Mouse (Mus musculus): ENCODE results near the gene Vav3. TPM values are rescaled to one million over a fixed set of nuclear protein-coding genes. Genes with fewer than 3 reads are reported as not detected.

The Vav3 gene
- polyA plus RNA-seq, 1 experiment from 2014 or later, result 8.7 TPM

- Histone ChIP-seq H3K4me2 (replicated peaks) (no peak overlapping the region), H3K27ac (no peak overlapping the region), H3K4me1 (no peaks in the 10 kb centered on the region), H3K9ac (no peak overlapping the region), H3K9me3 (no peaks in the 10 kb centered on the region), H3K4me3 (no peak overlapping the region), H3K27me3 (no peaks in the 10 kb centered on the region), H3K36me3 (no peaks in the 10 kb centered on the region)
- WGBS, result 56% methylated on average over 3 of the region's 3 CpGs
- ATAC-seq (ENCODE audit: insufficient number of reproducible peaks, insufficient read depth, low FRiP score, low TSS enrichment), result no peak
These were observed 228.3 kb downstream of the Vav3 start for GRCm38 (mm10) chr3:109568542-109569265.

- no peaks in the 10 kb centered on the region for H3K9me3 ChIP-seq
- no peaks in the 10 kb centered on the region for H3K27me3 ChIP-seq
- H3K4me1 ChIP-seq, result no peaks in the 10 kb centered on the region
- no peak overlapping the region for H3K9ac ChIP-seq
- 74% methylated on average over 1 of the region's 1 CpGs for whole genome bisulfite sequencing
- no peak overlapping the region for H3K4me3 ChIP-seq
- no peak for ATAC-seq (ENCODE audit: insufficient number of reproducible peaks, insufficient read depth, low FRiP score, low TSS enrichment)
- H3K36me3 ChIP-seq, result no peaks in the 10 kb centered on the region
- no peak overlapping the region for H3K4me2 ChIP-seq (replicated peaks)
- no peak overlapping the region for H3K27ac ChIP-seq
These were observed 231.0 kb downstream of the Vav3 start for GRCm38 (mm10) chr3:109571483-109571882.

- Histone ChIP-seq H3K9me3 (no peaks in the 10 kb centered on the region), H3K27ac (no peak overlapping the region), H3K36me3 (no peaks in the 10 kb centered on the region), H3K4me3 (no peak overlapping the region), H3K9ac (no peak overlapping the region), H3K4me1 (no peaks in the 10 kb centered on the region), H3K4me2 (replicated peaks) (no peak overlapping the region), H3K27me3 (no peaks in the 10 kb centered on the region)
- no peak for ATAC-seq (ENCODE audit: insufficient number of reproducible peaks, insufficient read depth, low FRiP score, low TSS enrichment)
- WGBS, result 56% methylated on average over 3 of the region's 3 CpGs
These were observed 232.4 kb downstream of the Vav3 start for GRCm38 (mm10) chr3:109572871-109573270.

- Histone ChIP-seq H3K4me1 (0 out of 2 replicates have a peak, but pooled peaks cover 3% of the 10 kb centered on the region), H3K9ac (no peak overlapping the region), H3K4me3 (no peak overlapping the region), H3K9me3 (no peaks in the 10 kb centered on the region), H3K27ac (no peak overlapping the region), H3K27me3 (no peaks in the 10 kb centered on the region), H3K36me3 (no peaks in the 10 kb centered on the region), H3K4me2 (replicated peaks) (0 out of 2 replicates have a peak overlapping the region, but pooled peaks have one; percentile 15)
- no peak for ATAC-seq (ENCODE audit: insufficient number of reproducible peaks, insufficient read depth, low FRiP score, low TSS enrichment)
- 50% methylated on average over 10 of the region's 10 CpGs for WGBS
These were observed 233.2 kb downstream of the Vav3 start for GRCm38 (mm10) chr3:109573549-109574146.

- 0 out of 2 replicates have a peak, but pooled peaks cover 3% of the 10 kb centered on the region for H3K4me1 ChIP-seq
- H3K9ac ChIP-seq, result no peak overlapping the region
- no peaks in the 10 kb centered on the region for H3K36me3 ChIP-seq
- 0 out of 2 replicates have a peak overlapping the region, but pooled peaks have one; percentile 15 for H3K4me2 ChIP-seq (replicated peaks)
- 55% methylated on average over 6 of the region's 6 CpGs for WGBS
- H3K4me3 ChIP-seq, result no peak overlapping the region
- ATAC-seq (ENCODE audit: insufficient number of reproducible peaks, insufficient read depth, low FRiP score, low TSS enrichment), result no peak
- H3K27me3 ChIP-seq, result no peaks in the 10 kb centered on the region
- H3K27ac ChIP-seq, result no peak overlapping the region
- H3K9me3 ChIP-seq, result no peaks in the 10 kb centered on the region
These were observed 233.7 kb downstream of the Vav3 start for GRCm38 (mm10) chr3:109574161-109574560.

GRCm38 (mm10) chr3:109578347-109578746 is 237.9 kb downstream of the Vav3 start:
- Histone ChIP-seq H3K27me3 (no peaks in the 10 kb centered on the region), H3K36me3 (no peaks in the 10 kb centered on the region), H3K9ac (no peak overlapping the region), H3K4me2 (replicated peaks) (no peak overlapping the region), H3K4me1 (0 out of 2 replicates have a peak, but pooled peaks cover 3% of the 10 kb centered on the region), H3K9me3 (no peaks in the 10 kb centered on the region), H3K4me3 (no peak overlapping the region), H3K27ac (no peak overlapping the region)
- no peak for ATAC-seq (ENCODE audit: insufficient number of reproducible peaks, insufficient read depth, low FRiP score, low TSS enrichment)
- WGBS, result 38% methylated on average over 3 of the region's 3 CpGs

- ATAC-seq (ENCODE audit: insufficient number of reproducible peaks, insufficient read depth, low FRiP score, low TSS enrichment), result no peak
- no peaks in the 10 kb centered on the region for H3K36me3 ChIP-seq
- H3K9ac ChIP-seq, result no peak overlapping the region
- no peaks in the 10 kb centered on the region for H3K27me3 ChIP-seq
- H3K4me3 ChIP-seq, result no peak overlapping the region
- H3K4me2 ChIP-seq (replicated peaks), result no peak overlapping the region
- H3K27ac ChIP-seq, result no peak overlapping the region
- 0 out of 2 replicates have a peak, but pooled peaks cover 3% of the 10 kb centered on the region for H3K4me1 ChIP-seq
- 69% methylated on average over 7 of the region's 7 CpGs for WGBS
- H3K9me3 ChIP-seq, result no peaks in the 10 kb centered on the region
These were observed 238.5 kb downstream of the Vav3 start for GRCm38 (mm10) chr3:109578983-109579382.

GRCm38 (mm10) chr3:109585946-109586345 is 245.5 kb downstream of the Vav3 start:
- H3K4me1 ChIP-seq, result no peaks in the 10 kb centered on the region
- H3K27me3 ChIP-seq, result no peaks in the 10 kb centered on the region
- no peaks in the 10 kb centered on the region for H3K9me3 ChIP-seq
- H3K36me3 ChIP-seq, result no peaks in the 10 kb centered on the region
- no peak overlapping the region for H3K4me3 ChIP-seq
- no peak overlapping the region for H3K27ac ChIP-seq
- no peak for ATAC-seq (ENCODE audit: insufficient number of reproducible peaks, insufficient read depth, low FRiP score, low TSS enrichment)
- no peak overlapping the region for H3K9ac ChIP-seq
- no peak overlapping the region for H3K4me2 ChIP-seq (replicated peaks)

GRCm38 (mm10) chr3:109592970-109593369 is 252.5 kb downstream of the Vav3 start:
- 74% methylated on average over 6 of the region's 6 CpGs for WGBS

GRCm38 (mm10) chr3:109596084-109596483 is 255.6 kb downstream of the Vav3 start:
- Histone ChIP-seq H3K4me3 (no peak overlapping the region), H3K9me3 (no peaks in the 10 kb centered on the region), H3K27me3 (no peaks in the 10 kb centered on the region), H3K36me3 (no peaks in the 10 kb centered on the region), H3K4me1 (no peaks in the 10 kb centered on the region), H3K9ac (no peak overlapping the region), H3K4me2 (replicated peaks) (no peak overlapping the region), H3K27ac (no peak overlapping the region)
- WGBS, result 68% methylated on average over 3 of the region's 3 CpGs
- no peak for ATAC-seq (ENCODE audit: insufficient number of reproducible peaks, insufficient read depth, low FRiP score, low TSS enrichment)

More at GRCm38 (mm10) chr3:109592970-109593369, 252.5 kb downstream of the Vav3 start:
- H3K27me3 ChIP-seq, result no peaks in the 10 kb centered on the region
- no peaks in the 10 kb centered on the region for H3K4me1 ChIP-seq
- no peak overlapping the region for H3K4me3 ChIP-seq
- no peaks in the 10 kb centered on the region for H3K36me3 ChIP-seq
- ATAC-seq (ENCODE audit: insufficient number of reproducible peaks, insufficient read depth, low FRiP score, low TSS enrichment), result no peak
- no peak overlapping the region for H3K4me2 ChIP-seq (replicated peaks)
- no peak overlapping the region for H3K9ac ChIP-seq
- no peak overlapping the region for H3K27ac ChIP-seq
- H3K9me3 ChIP-seq, result no peaks in the 10 kb centered on the region

GRCm38 (mm10) chr3:109600699-109601451 is 260.4 kb downstream of the Vav3 start:
- H3K4me2 ChIP-seq (replicated peaks), result no peak overlapping the region
- no peak for ATAC-seq (ENCODE audit: insufficient number of reproducible peaks, insufficient read depth, low FRiP score, low TSS enrichment)
- no peaks in the 10 kb centered on the region for H3K4me1 ChIP-seq
- no peak overlapping the region for H3K4me3 ChIP-seq
- H3K27ac ChIP-seq, result no peak overlapping the region
- 91% methylated on average over 4 of the region's 4 CpGs for WGBS
- H3K27me3 ChIP-seq, result no peaks in the 10 kb centered on the region
- no peak overlapping the region for H3K9ac ChIP-seq
- no peaks in the 10 kb centered on the region for H3K36me3 ChIP-seq
- no peaks in the 10 kb centered on the region for H3K9me3 ChIP-seq

- Histone ChIP-seq H3K9me3 (no peaks in the 10 kb centered on the region), H3K4me3 (no peak overlapping the region), H3K27me3 (no peaks in the 10 kb centered on the region), H3K4me2 (replicated peaks) (no peak overlapping the region), H3K9ac (no peak overlapping the region), H3K4me1 (no peaks in the 10 kb centered on the region), H3K36me3 (no peaks in the 10 kb centered on the region), H3K27ac (no peak overlapping the region)
- no peak for ATAC-seq (ENCODE audit: insufficient number of reproducible peaks, insufficient read depth, low FRiP score, low TSS enrichment)
- 72% methylated on average over 1 of the region's 1 CpGs for WGBS
These were observed 262.3 kb downstream of the Vav3 start for GRCm38 (mm10) chr3:109602753-109603152.

All from embryonic facial prominence, embryonic 12.5 days (tissue).